Mouse (Mus musculus): ENCODE data around the gene Cacna1c.

DNA sequence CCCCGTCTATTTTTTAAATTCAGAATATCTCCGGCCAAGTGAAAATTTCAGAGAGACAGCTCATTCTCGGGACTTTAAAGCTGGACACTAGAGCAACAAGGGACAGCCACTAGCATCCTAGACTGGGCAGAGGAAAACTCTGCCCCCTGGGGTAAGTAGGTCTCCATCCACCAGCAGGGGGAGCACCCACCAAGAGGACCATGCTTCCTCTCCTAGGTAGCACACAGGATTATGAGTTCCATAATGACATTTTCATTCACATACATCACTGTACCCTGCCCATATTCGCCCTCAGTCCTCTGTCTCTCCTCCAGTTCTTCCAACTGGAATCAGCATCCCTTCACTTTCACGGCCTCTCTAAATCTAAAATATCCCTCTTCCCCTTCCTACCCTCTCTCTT lies 66.6 kb downstream of the Cacna1c start:
- TF ChIP-seq POLR2A (IDR thresholded peaks at IDR 0.05; ENCODE audit: borderline replicate concordance, extremely low read depth, insufficient read depth, insufficient read length, poor library complexity, severe bottlenecking) (no peak), CTCF (IDR thresholded peaks at IDR 0.05; ENCODE audit: borderline replicate concordance, extremely low read depth, insufficient read depth, insufficient read length) (peak; percentile 52; the same call in 1 of the 2 replicates)
